Comparison of ENCODE assay signal across 14 mouse cellular contexts in genomic region chr1:154532987-154533940, GRCm38 (mm10).
A peak's percentile ranks its signal among the peaks of the same experiment; 100 is the strongest.
DNase-seq lines count a peak whose midpoint lies in the region; ATAC-seq and TF ChIP-seq lines count a peak whose summit lies in the region.
"Had no signal": no experiment of that assay in that cellular context is flagged by ENCODE, and none has a peak within 500 bp of the region (broad histone marks: within the 10 kb centered on the region; RNA-seq: fewer than 3 reads in every experiment).

No protein-coding gene starts in this region.

- H3K27ac ChIP-seq in kidney, postnatal 0 days, result no peak overlapping the region
- H3K27ac ChIP-seq in embryonic facial prominence, embryonic 11.5 days (replicated peaks; ENCODE audit: low read depth, low read length), result no peak overlapping the region
- H3K27ac ChIP-seq: embryonic facial prominence, embryonic 13.5 days; heart, embryonic 10.5 days; liver, embryonic 13.5 days; stomach, postnatal 0 days had no signal

- H3K27me3 ChIP-seq in kidney, postnatal 0 days (ENCODE audit: insufficient read depth, low read length), result no peaks in the 10 kb centered on the region
- no peaks in the 10 kb centered on the region for H3K27me3 ChIP-seq in embryonic facial prominence, embryonic 11.5 days (ENCODE audit: control insufficient read depth, insufficient read depth, low read length)
- H3K27me3 ChIP-seq: embryonic facial prominence, embryonic 13.5 days; liver, embryonic 13.5 days had no signal

- no peak for ATAC-seq in kidney, postnatal 0 days (replicated peaks; ENCODE audit: low FRiP score, low read depth)
- no peak for ATAC-seq in embryonic facial prominence, embryonic 11.5 days (replicated peaks; ENCODE audit: insufficient number of reproducible peaks, low FRiP score, low TSS enrichment, low read depth)
- ATAC-seq: CD4-positive, CD25-positive, alpha-beta regulatory T cell, adult 4 months had no signal

- no peaks in the 10 kb centered on the region for H3K4me1 ChIP-seq in kidney, postnatal 0 days (replicated peaks; ENCODE audit: insufficient read depth, low read length)
- no peaks in the 10 kb centered on the region for H3K4me1 ChIP-seq in embryonic facial prominence, embryonic 11.5 days (ENCODE audit: control insufficient read depth, insufficient read depth, low read length)
- H3K4me1 ChIP-seq: heart, embryonic 10.5 days; liver, embryonic 13.5 days had no signal

- no peaks in the 10 kb centered on the region for H3K9me3 ChIP-seq in kidney, postnatal 0 days (replicated peaks; ENCODE audit: low read length)
- H3K9me3 ChIP-seq in embryonic facial prominence, embryonic 11.5 days (replicated peaks; ENCODE audit: control insufficient read depth, low read length), result no peaks in the 10 kb centered on the region
- H3K9me3 ChIP-seq: embryonic facial prominence, embryonic 13.5 days; heart, embryonic 10.5 days; liver, embryonic 13.5 days had no signal

- H3K4me2 ChIP-seq in kidney, postnatal 0 days (ENCODE audit: low read length), result no peak overlapping the region
- no peak overlapping the region for H3K4me2 ChIP-seq in embryonic facial prominence, embryonic 11.5 days (ENCODE audit: low read depth, low read length)
- H3K4me2 ChIP-seq: embryonic facial prominence, embryonic 13.5 days; liver, embryonic 13.5 days had no signal

- TF ChIP-seq CTCF in kidney, postnatal 0 days (IDR thresholded peaks at IDR 0.05; ENCODE audit: low read depth), result no peak

- no peaks in the 10 kb centered on the region for H3K36me3 ChIP-seq in kidney, postnatal 0 days (ENCODE audit: insufficient read depth, low read length)
- H3K36me3 ChIP-seq in embryonic facial prominence, embryonic 11.5 days (replicated peaks; ENCODE audit: control insufficient read depth, insufficient read depth, low read depth, low read length), result no peaks in the 10 kb centered on the region
- H3K36me3 ChIP-seq: embryonic facial prominence, embryonic 13.5 days; heart, embryonic 10.5 days; liver, embryonic 13.5 days had no signal

- 72% methylated on average over 11 of the region's 11 CpGs for WGBS in kidney, postnatal 0 days
- 72% methylated on average over 11 of the region's 11 CpGs for WGBS in embryonic facial prominence, embryonic 11.5 days

- no peak overlapping the region for H3K9ac ChIP-seq in kidney, postnatal 0 days (ENCODE audit: low read depth, low read length)
- no peak overlapping the region for H3K9ac ChIP-seq in embryonic facial prominence, embryonic 11.5 days (replicated peaks; ENCODE audit: low read length)
- H3K9ac ChIP-seq: embryonic facial prominence, embryonic 13.5 days; liver, embryonic 13.5 days had no signal

- no peak overlapping the region for H3K4me3 ChIP-seq in kidney, postnatal 0 days (replicated peaks; ENCODE audit: low read depth, low read length)
- H3K4me3 ChIP-seq in embryonic facial prominence, embryonic 11.5 days (ENCODE audit: low read depth, low read length), result no peak overlapping the region
- H3K4me3 ChIP-seq: embryonic facial prominence, embryonic 13.5 days; heart, embryonic 10.5 days; liver, embryonic 13.5 days had no signal

- peak; percentile 12 for DNase-seq in kidney, postnatal 0 days (ENCODE audit: low spot score)
- no peak for DNase-seq in kidney, adult 18-20 months
- DNase-seq in brain, adult 2 months (ENCODE audit: low read depth, low spot score), result peak; percentile 81
- peak; percentile 13 for DNase-seq in embryonic facial prominence, embryonic 11.5 days (ENCODE audit: low spot score)
- DNase-seq in mesoderm, embryonic 11.5 days (ENCODE audit: low read depth, low spot score), result peak; percentile 12
- DNase-seq in gastrocnemius, adult 18-20 months (ENCODE audit: low spot score), result no peak
- DNase-seq in thymus, postnatal 0 days (ENCODE audit: low spot score), result no peak
- DNase-seq in lung, postnatal 25 days (ENCODE audit: low spot score), result no peak
- DNase-seq: liver, embryonic 13.5 days; lung, postnatal 36 days had no signal

Comparison
In these comparisons a context has a peak if more than half of its experiments do, and no peak if none do; other contexts are left out.
1. DNase-seq: peak in kidney, postnatal 0 days (single experiment), brain, adult 2 months (single experiment), embryonic facial prominence, embryonic 11.5 days (single experiment) and mesoderm, embryonic 11.5 days (single experiment); none in kidney, adult 18-20 months (single experiment), gastrocnemius, adult 18-20 months (single experiment), thymus, postnatal 0 days (single experiment) and lung, postnatal 25 days (single experiment).